Mouse (Mus musculus): ENCODE measurements at regions not wholly inside any gene's neighbourhood (a gene's known extent, or its start where the extent isn't known, plus 50 kb on each side); places are given as distances from the start of the nearest gene placed in this dataset. TPM values are rescaled to one million over a fixed set of nuclear protein-coding genes. Genes with fewer than 3 reads are reported as not detected.
"Not testable (repeated sequence)": the region's sequence is repeated elsewhere in the genome, so short reads cannot be mapped to it uniquely, and the experiment has no call there.

- Histone ChIP-seq H3K9me3 (ENCODE audit: control insufficient read depth, low read length) (no peaks in the 10 kb centered on the region), H3K4me3 (ENCODE audit: low read depth, low read length) (no peak overlapping the region)
- WGBS, result 94% methylated on average over 3 of the region's 3 CpGs
Measured at GRCm38 (mm10) chr16:65451885-65452284, 68.4 kb upstream of the Pou1f1 start.

GRCm38 (mm10) chr16:65456948-65457347, 63.4 kb upstream of the Pou1f1 start:
- H3K9ac ChIP-seq (ENCODE audit: low read length); H3K27me3 ChIP-seq (ENCODE audit: control insufficient read depth, insufficient read depth, low read length); H3K4me1 ChIP-seq (ENCODE audit: control insufficient read depth, insufficient read depth, low read length); H3K27ac ChIP-seq (ENCODE audit: low read depth, low read length); ATAC-seq (ENCODE audit: insufficient read depth, low FRiP score, low TSS enrichment); H3K4me3 ChIP-seq (ENCODE audit: low read depth, low read length); DNase-seq (ENCODE audit: low spot score); H3K4me2 ChIP-seq (ENCODE audit: low read depth); H3K36me3 ChIP-seq (ENCODE audit: control insufficient read depth, insufficient read depth, low read length); H3K9me3 ChIP-seq (ENCODE audit: control insufficient read depth, low read length): not testable (repeated sequence)
- 78% methylated on average over 1 of the region's 3 CpGs for WGBS

More at GRCm38 (mm10) chr16:65451885-65452284, 68.4 kb upstream of the Pou1f1 start:
- no peak for DNase-seq (ENCODE audit: low spot score)
- ATAC-seq (ENCODE audit: insufficient read depth, low FRiP score, low TSS enrichment), result no peak
- Histone ChIP-seq H3K4me2 (ENCODE audit: low read depth) (no peak overlapping the region), H3K36me3 (ENCODE audit: control insufficient read depth, insufficient read depth, low read length) (no peaks in the 10 kb centered on the region), H3K27ac (ENCODE audit: low read depth, low read length) (no peak overlapping the region), H3K4me1 (ENCODE audit: control insufficient read depth, insufficient read depth, low read length) (no peaks in the 10 kb centered on the region), H3K9ac (ENCODE audit: low read length) (no peak overlapping the region), H3K27me3 (ENCODE audit: control insufficient read depth, insufficient read depth, low read length) (no peaks in the 10 kb centered on the region)

- Histone ChIP-seq H3K36me3 (ENCODE audit: control insufficient read depth, insufficient read depth, low read length) (no peaks in the 10 kb centered on the region), H3K27me3 (ENCODE audit: control insufficient read depth, insufficient read depth, low read length) (no peaks in the 10 kb centered on the region), H3K4me2 (ENCODE audit: low read depth) (no peak overlapping the region), H3K27ac (ENCODE audit: low read depth, low read length) (no peak overlapping the region), H3K4me3 (ENCODE audit: low read depth, low read length) (no peak overlapping the region), H3K9me3 (ENCODE audit: control insufficient read depth, low read length) (no peaks in the 10 kb centered on the region), H3K9ac (ENCODE audit: low read length) (no peak overlapping the region), H3K4me1 (ENCODE audit: control insufficient read depth, insufficient read depth, low read length) (no peaks in the 10 kb centered on the region)
- ATAC-seq (ENCODE audit: insufficient read depth, low FRiP score, low TSS enrichment) (no peak), DNase-seq (ENCODE audit: low spot score) (no peak)
- WGBS, result 92% methylated on average over 3 of the region's 3 CpGs
Measured at GRCm38 (mm10) chr16:65458234-65458633, 62.1 kb upstream of the Pou1f1 start.

- DNase-seq (ENCODE audit: low spot score), result no peak
- Histone ChIP-seq H3K9me3 (ENCODE audit: control insufficient read depth, low read length) (no peaks in the 10 kb centered on the region), H3K9ac (ENCODE audit: low read length) (no peak overlapping the region), H3K36me3 (ENCODE audit: control insufficient read depth, insufficient read depth, low read length) (no peaks in the 10 kb centered on the region), H3K4me2 (ENCODE audit: low read depth) (no peak overlapping the region), H3K27ac (ENCODE audit: low read depth, low read length) (no peak overlapping the region), H3K4me3 (ENCODE audit: low read depth, low read length) (no peak overlapping the region), H3K4me1 (ENCODE audit: control insufficient read depth, insufficient read depth, low read length) (no peaks in the 10 kb centered on the region), H3K27me3 (ENCODE audit: control insufficient read depth, insufficient read depth, low read length) (no peaks in the 10 kb centered on the region)
- 76% methylated on average over 4 of the region's 4 CpGs for WGBS
- no peak for ATAC-seq (ENCODE audit: insufficient read depth, low FRiP score, low TSS enrichment)
Measured at GRCm38 (mm10) chr16:65469681-65470080, 50.6 kb upstream of the Pou1f1 start.

Small RNAs in the stretch of these regions (microRNA-seq; reads per million reads assigned to microRNA genes)
- gene Gm23659, result not detected
